Mouse (Mus musculus) cortical plate, adult 2 months (tissue): ENCODE measurements around the gene C1ql1. TPM values are rescaled to one million over a fixed set of nuclear protein-coding genes. Genes with fewer than 3 reads are reported as not detected.

Experiments
- H3K27ac ChIP-seq: fragments of 200-500 bp; 2 replicates; pipeline ENCODE4 v1.5.1; 2012; ENCODE audit warnings: low read length, control low read depth, inconsistent platforms; ENCODE audit not compliant: insufficient read depth
- H3K4me1 ChIP-seq: fragments of 200-500 bp; 2 replicates; pipeline ENCODE4 v1.6.1; 2011; ENCODE audit warnings: low read length; ENCODE audit not compliant: control insufficient read depth, insufficient read depth
- H3K4me3 ChIP-seq: fragments of 200-500 bp; 2 replicates; pipeline ENCODE4 v1.5.1; 2011; ENCODE audit warnings: mild to moderate bottlenecking, low read length, control low read depth; ENCODE audit not compliant: insufficient read depth
- CTCF ChIP-seq: fragments of 200-500 bp; IDR thresholded peaks from 2 replicates; pipeline ENCODE4 v1.5.1; 2011; ENCODE audit warnings: mild to moderate bottlenecking, control low read depth, low read length; ENCODE audit not compliant: insufficient read depth; ENCODE audit errors: extremely low read depth
- POLR2A ChIP-seq: fragments of 200-500 bp; IDR thresholded peaks from 2 replicates; pipeline ENCODE4 v1.6.1; 2011; ENCODE audit warnings: mild to moderate bottlenecking, low read length, control low read depth; ENCODE audit not compliant: insufficient read depth; ENCODE audit errors: extremely low read depth
- polyA plus RNA-seq: library from polyadenylated mRNA; depleted of rRNA; stranded (reverse); fragments of >200 nt; gene quantifications from 2 replicates; pipeline ENCODE4 v1.2.3, GENCODE M21; 2012; rRNA removed

The C1ql1 gene
- 15.3 and 15.8 TPM in 2 replicates for polyA plus RNA-seq

DNA sequence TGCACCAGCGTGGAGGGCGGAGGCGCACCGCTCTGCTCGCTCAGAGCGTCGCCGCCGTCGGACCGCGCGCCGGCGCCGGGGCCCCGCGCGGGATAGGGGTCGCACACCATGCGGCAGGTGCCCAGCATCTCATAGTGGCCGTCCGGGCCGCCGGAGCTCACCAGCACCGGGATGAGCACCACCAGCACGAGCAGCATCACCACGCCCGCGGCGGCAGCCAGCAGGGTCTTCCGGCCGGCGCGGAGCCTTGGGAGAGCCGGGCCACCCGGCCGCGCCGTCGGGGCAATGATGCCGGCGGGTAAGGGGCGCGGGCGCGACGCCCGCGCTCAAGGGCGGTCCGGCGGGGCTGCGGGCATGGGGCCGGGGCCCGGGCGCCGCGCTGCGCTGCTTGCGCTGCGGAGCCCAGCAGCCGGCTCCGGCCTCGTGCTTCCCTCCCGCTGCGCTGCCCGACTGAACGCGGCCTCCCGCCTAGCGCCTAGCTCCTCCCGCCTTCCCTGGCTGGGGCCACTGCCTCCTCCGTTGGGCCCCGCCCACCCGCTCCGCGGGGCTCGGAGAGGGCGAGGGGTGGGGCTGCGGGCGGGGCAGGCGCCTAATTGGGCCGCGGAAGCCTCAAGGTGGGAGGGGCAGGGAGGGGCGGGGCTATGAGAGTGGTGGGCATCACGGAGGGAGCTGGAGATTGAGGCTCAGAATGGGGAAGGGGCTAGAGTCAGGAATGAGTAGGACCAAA lies at the start of gene C1ql1:
Gene C1ql1 (minus strand): TSS at position 424 of the 727 bp plus-strand sequence.
- peak; percentile 17; the same call in 1 of the 2 replicates for TF ChIP-seq POLR2A
- TF ChIP-seq CTCF, result no peak
- 0 out of 2 replicates have a peak, but pooled peaks cover 2% of the 10 kb centered on the region for H3K4me1 ChIP-seq
- H3K4me3 ChIP-seq, result peak within 1 kb of the TSS; percentile 12; the same call in 1 of the 2 replicates
- H3K27ac ChIP-seq, result no peak within 1 kb of the TSS

DNA sequence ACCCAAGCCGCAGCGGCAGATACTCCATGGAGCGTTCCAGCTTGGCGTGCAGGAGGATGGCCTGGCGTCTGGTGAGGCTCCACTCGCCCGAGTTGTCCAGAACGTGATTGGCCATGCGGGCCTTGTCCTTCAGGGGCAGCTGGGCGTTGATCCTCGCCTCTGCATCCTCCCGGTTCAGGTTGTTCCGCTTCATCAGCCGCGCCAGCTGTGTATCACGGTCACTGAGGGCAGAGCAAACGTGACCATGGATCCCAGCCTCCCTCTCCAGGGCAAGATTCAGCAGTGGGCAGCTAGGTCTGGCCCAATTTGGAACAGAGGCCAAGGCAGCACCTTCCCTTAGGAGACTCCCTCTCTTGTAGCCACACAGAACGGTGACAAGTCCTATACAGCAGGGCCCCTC lies 48.5 kb upstream of the C1ql1 start:
- no peak for TF ChIP-seq CTCF
- TF ChIP-seq POLR2A, result no peak
- Histone ChIP-seq H3K4me1 (no peaks in the 10 kb centered on the region), H3K27ac (no peak overlapping the region), H3K4me3 (no peak overlapping the region)

DNA sequence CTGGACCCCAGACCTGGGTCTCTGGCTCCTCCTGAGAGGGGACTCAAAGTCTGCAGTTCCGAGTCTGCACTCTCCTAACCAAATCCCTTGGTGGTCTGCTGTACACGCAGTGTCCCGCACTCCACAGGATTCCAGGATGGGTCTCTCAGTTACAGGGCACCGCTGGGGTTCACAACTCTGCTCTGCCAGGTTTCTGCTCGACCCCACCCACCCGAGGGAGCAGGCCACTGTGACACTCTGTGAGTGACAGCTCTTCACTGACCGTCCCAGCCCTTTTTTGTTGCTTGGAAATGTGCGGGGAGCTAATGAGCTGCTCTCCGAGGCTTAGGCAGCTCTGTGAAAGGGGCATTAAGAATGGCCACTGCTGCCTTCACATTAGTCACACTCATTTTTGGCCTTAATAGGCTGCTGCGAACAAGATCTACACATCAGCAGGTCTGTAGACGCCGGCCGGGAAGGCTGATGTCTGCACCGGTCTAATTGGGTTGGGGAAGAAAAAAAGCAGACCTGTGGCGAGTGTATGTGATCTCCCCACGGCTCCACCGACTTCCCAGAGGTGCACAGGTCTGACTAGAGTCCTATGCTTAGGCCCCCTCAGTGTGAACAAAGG lies 47.0 kb upstream of the C1ql1 start:
- TF ChIP-seq POLR2A (no peak), CTCF (no peak)
- Histone ChIP-seq H3K4me3 (no peak overlapping the region), H3K27ac (no peak overlapping the region), H3K4me1 (no peaks in the 10 kb centered on the region)

DNA sequence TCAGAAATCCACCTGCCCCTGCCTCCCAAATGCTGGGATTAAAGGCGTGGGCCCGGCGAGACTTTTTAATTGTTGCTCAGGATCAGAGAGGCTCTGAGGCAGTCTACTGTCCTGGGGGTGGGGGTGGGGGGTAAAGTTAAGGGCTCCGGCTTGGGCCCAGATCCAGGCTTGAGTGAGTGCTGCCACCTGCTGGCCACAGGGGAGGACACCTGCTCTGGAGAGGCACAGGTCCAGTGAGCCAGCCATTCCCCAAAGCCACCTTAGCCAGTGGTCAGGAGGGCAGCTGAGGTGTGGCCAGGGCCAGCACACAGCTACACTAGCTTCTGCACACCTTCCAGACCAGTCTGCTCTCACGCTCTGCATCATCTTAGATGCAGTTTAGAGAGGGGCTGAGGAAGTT lies 46.5 kb upstream of the C1ql1 start:
- TF ChIP-seq POLR2A (no peak), CTCF (peak; percentile 62)

DNA sequence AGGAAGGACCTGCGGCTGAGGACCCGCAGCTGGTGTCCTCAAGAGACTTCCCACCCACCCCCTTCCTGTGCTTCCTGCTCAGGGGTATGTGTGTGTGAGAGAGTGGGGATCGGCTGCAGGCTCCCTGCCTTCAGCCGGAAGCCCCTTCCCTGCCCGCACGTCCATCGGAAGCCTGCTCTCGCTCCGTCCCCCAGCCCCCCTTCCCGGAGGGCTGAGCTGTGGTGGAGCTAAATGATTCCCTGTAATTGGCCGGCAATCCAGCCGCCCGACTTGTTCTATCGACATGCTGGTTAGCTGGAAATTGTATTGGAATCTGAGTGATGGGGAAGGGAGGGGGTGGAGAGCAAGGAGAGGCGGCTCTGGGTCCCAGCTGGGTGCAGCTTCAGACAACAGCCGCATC lies 45.2 kb upstream of the C1ql1 start:
- Histone ChIP-seq H3K4me1 (no peaks in the 10 kb centered on the region), H3K4me3 (no peak overlapping the region), H3K27ac (no peak overlapping the region)
- TF ChIP-seq POLR2A, result no peak

More for the DNA sequence above, 46.5 kb upstream of the C1ql1 start:
- Histone ChIP-seq H3K4me1 (no peaks in the 10 kb centered on the region), H3K27ac (no peak overlapping the region), H3K4me3 (no peak overlapping the region)

DNA sequence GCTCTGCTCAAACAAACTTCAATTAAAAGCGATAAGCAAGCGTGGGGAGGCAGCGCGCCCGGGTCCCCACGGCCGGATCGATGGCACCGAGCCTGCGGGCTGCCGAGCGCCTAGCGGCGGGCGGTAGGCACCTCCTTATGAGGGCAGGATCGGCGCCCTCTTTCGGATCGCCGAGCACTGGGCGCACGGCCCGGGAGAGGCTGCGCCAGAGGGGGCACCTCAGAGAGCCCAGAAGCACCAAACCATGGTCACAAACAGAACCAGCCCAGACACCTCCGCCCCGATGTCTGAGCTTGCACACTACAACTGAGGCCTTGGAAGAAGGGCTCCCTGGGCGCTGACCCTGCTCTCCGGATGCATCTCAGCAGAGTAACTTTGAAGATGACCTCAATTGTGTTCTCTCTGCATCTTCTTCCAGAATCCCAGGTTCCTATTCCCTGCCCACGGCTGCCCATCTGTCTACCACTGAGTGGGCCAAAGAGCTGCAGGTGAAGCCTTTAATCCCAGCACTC lies 43.7 kb upstream of the C1ql1 start:
- no peaks in the 10 kb centered on the region for H3K4me1 ChIP-seq
- H3K27ac ChIP-seq, result no peak overlapping the region
- H3K4me3 ChIP-seq, result peak overlapping the region; percentile 10; the same call in 1 of the 2 replicates
- TF ChIP-seq CTCF, result 0 out of 2 replicates have a peak, but pooled peaks have one; percentile 12
- TF ChIP-seq POLR2A, result no peak

DNA sequence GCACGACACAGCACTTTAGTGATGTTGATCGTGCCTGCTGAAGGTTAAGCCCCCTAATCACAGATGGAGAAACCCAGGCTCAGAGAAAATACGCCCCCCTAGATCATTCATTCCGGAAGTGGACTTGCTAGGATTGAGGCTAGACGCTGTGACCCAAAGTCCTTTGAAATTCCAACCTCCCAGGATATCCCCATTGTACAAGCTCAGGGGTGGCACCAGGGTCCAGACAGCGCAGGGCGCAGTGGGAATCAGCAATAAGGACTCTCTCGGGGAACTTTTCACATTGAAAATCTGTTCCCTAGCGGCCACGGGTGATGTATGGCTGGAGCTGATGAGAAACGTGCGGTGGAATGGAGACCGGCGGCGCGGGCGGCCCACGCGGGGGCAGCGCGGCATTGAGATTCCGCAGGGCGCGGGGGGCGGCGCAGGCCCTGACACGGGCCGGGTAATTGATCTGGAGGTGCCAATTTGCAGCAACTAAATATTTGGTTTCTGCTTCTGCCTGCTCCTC lies 43.2 kb upstream of the C1ql1 start:
- TF ChIP-seq CTCF (no peak), POLR2A (no peak)
- H3K27ac ChIP-seq, result no peak overlapping the region

DNA sequence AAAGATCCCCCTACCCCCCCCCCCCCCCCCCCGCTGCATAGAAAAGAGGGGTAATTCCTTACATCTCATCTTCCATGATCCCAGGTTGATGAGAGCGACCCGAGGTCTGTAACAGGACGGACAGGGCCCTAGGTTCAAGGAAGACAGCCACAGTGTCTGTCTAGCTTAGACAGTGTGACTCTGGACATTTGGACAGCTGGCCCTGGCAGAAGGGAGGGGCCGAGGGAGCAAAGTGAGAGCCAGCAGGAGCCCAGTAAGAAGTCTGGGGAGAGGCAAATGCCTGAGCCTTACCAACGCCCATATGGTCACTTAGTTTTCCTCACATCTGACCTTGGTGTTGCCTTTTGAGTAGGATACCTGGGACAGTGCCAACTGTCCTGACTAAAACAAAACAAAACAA lies 38.7 kb upstream of the C1ql1 start:
- TF ChIP-seq CTCF (no peak), POLR2A (no peak)
- Histone ChIP-seq H3K4me1 (no peaks in the 10 kb centered on the region), H3K27ac (no peak overlapping the region), H3K4me3 (no peak overlapping the region)

More for the DNA sequence above, 43.2 kb upstream of the C1ql1 start:
- Histone ChIP-seq H3K4me1 (no peaks in the 10 kb centered on the region), H3K4me3 (peak overlapping the region; percentile 10; the same call in 1 of the 2 replicates)

DNA sequence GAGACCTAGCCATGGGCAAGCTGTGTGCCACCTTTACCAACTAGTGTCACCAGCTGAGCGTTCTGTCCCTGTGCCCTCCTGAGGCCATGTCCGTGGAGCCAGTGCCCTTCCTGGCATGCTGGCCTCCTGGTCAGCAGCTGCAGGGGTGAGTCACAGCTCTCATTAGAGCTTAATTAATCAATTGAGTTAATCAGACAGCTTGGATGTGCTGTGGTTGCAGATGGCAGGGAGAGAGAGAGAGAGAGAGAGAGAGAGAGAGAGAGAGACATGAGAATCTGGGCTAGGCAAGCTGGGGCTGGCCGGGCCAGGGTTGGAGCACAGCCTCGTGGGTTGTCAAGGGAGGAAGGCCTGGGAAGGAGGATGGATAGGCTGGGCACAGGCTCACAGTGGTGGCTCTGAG lies 38.1 kb upstream of the C1ql1 start:
- H3K27ac ChIP-seq, result no peak overlapping the region
- H3K4me3 ChIP-seq, result no peak overlapping the region
- TF ChIP-seq CTCF (no peak), POLR2A (no peak)
- H3K4me1 ChIP-seq, result no peaks in the 10 kb centered on the region
